Mouse (Mus musculus) C2C12 (cell line): Measurements from ENCODE around the gene Mitf. TPM values are rescaled to one million over a fixed set of nuclear protein-coding genes. Genes with fewer than 3 reads are reported as not detected.
A peak's percentile ranks its signal among the peaks of the same experiment; 100 is the strongest.

Source experiments
- H3K27me3 ChIP-seq: one replicate; pipeline ENCODE4 v1.6.1; 2011; ENCODE audit not compliant: control insufficient read depth, insufficient read depth, insufficient read length
- H3K36me3 ChIP-seq: one replicate; pipeline ENCODE4 v1.6.1; 2011; ENCODE audit not compliant: control insufficient read depth, insufficient read depth
- H3K4me3 ChIP-seq: one replicate; pipeline ENCODE4 v1.5.1; 2011; ENCODE audit warnings: mild to moderate bottlenecking, control low read depth; ENCODE audit not compliant: poor library complexity, insufficient read depth, severe bottlenecking
- H3K79me2 ChIP-seq: one replicate; pipeline ENCODE4 v1.6.1; 2011; ENCODE audit not compliant: control insufficient read depth, insufficient read depth
- H3K79me3 ChIP-seq: one replicate; pipeline ENCODE4 v1.6.1; 2011; ENCODE audit warnings: low read depth, control low read depth
- H3ac ChIP-seq: one replicate; pipeline ENCODE3; 2011; ENCODE audit warnings: low read depth; ENCODE audit not compliant: control insufficient read depth, insufficient read length
- CEBPB ChIP-seq: IDR thresholded peaks from one replicate; pipeline ENCODE4 v1.6.1; 2011; ENCODE audit warnings: low read depth, mild to moderate bottlenecking, control low read depth, moderate library complexity
- CTCF ChIP-seq: IDR thresholded peaks from one replicate; pipeline ENCODE4 v1.5.1; 2011; ENCODE audit not compliant: control insufficient read depth, insufficient read depth, insufficient read length
- FOSL1 ChIP-seq: IDR thresholded peaks from one replicate; pipeline ENCODE4 v1.8.0; 2011; ENCODE audit warnings: mild to moderate bottlenecking, low read length; ENCODE audit not compliant: poor library complexity, insufficient read depth, severe bottlenecking
- MAX ChIP-seq: IDR thresholded peaks from one replicate; pipeline ENCODE4 v1.6.1; 2011; ENCODE audit warnings: mild to moderate bottlenecking, control low read depth
- MYOD1 ChIP-seq: IDR thresholded peaks from one replicate; pipeline ENCODE4 v1.6.1; 2011; ENCODE audit warnings: low read depth; ENCODE audit not compliant: control insufficient read depth, insufficient read length
- MYOG ChIP-seq: IDR thresholded peaks from one replicate; pipeline ENCODE4 v1.6.1; 2011; ENCODE audit not compliant: control insufficient read depth, insufficient read length; ENCODE audit errors: extremely low read depth
- USF1 ChIP-seq: IDR thresholded peaks from one replicate; pipeline ENCODE4 v1.6.1; 2011; ENCODE audit warnings: low read depth, mild to moderate bottlenecking, control low read depth, moderate library complexity
- long read RNA-seq, 2 experiments: library from polyadenylated mRNA; unstranded; transcript quantifications; one replicate each; pipeline ENCODE4 v2.0.0; 2019 to 2020
- polyA plus RNA-seq: library from polyadenylated mRNA; unstranded; fragments of >200 nt; fragmentation: generic; extraction: Trizol; gene quantifications from one replicate; pipeline ENCODE4 v1.2.1, GENCODE M21; 2012; ENCODE audit warnings: missing spikeins

Mitf gene
- 0.70 TPM for polyA plus RNA-seq
- long read RNA-seq, experiment 1, result 0 reads
- long read RNA-seq, experiment 2, full-length matches to known transcripts, result 1 of 1 reads
- long read RNA-seq, experiment 2, partial matches to known transcripts, result 0 of 1 reads
- long read RNA-seq, experiment 2, other reads (novel, unspliced or antisense), result 0 of 1 reads

GRCm38 (mm10) chr6:97806781-97807743 is at the start of gene Mitf:
Mitf (plus strand) TSS chr6:97807052.
- H3K36me3 ChIP-seq, result no peaks in the 10 kb centered on the region
- H3K27me3 ChIP-seq, result no peaks in the 10 kb centered on the region
- H3K79me2 ChIP-seq, result no peaks in the 10 kb centered on the region
- no peak for TF ChIP-seq MYOG
- peak; percentile 62 for TF ChIP-seq USF1
- peak; percentile 58 for TF ChIP-seq MAX
- TF ChIP-seq CEBPB, result no peak
- TF ChIP-seq FOSL1, result no peak
- TF ChIP-seq CTCF, result no peak
- H3K79me3 ChIP-seq, result no peaks in the 10 kb centered on the region
- peak within 1 kb of the TSS; percentile 42 for H3ac ChIP-seq
- H3K4me3 ChIP-seq, result peak within 1 kb of the TSS; percentile 63

GRCm38 (mm10) chr6:97757361-97757760 is 49.5 kb upstream of the Mitf start:
- Histone ChIP-seq H3K79me3 (no peaks in the 10 kb centered on the region), H3K79me2 (no peaks in the 10 kb centered on the region), H3K27me3 (peaks cover 18% of the 10 kb centered on the region), H3ac (no peak overlapping the region), H3K4me3 (no peak overlapping the region), H3K36me3 (no peaks in the 10 kb centered on the region)
- TF ChIP-seq MAX (no peak), MYOG (no peak), MYOD1 (no peak), FOSL1 (no peak), CEBPB (no peak), CTCF (no peak), USF1 (no peak)

GRCm38 (mm10) chr6:97758884-97759283 is 48.0 kb upstream of the Mitf start:
- no peak for TF ChIP-seq MAX
- TF ChIP-seq MYOD1, result no peak
- no peak for TF ChIP-seq CTCF
- TF ChIP-seq USF1, result no peak
- no peak for TF ChIP-seq CEBPB
- no peak for TF ChIP-seq FOSL1
- TF ChIP-seq MYOG, result no peak
- no peak overlapping the region for H3K4me3 ChIP-seq
- peaks cover 25% of the 10 kb centered on the region for H3K27me3 ChIP-seq
- H3K79me2 ChIP-seq, result no peaks in the 10 kb centered on the region
- no peaks in the 10 kb centered on the region for H3K79me3 ChIP-seq
- no peak overlapping the region for H3ac ChIP-seq
- no peaks in the 10 kb centered on the region for H3K36me3 ChIP-seq

- H3K79me3 ChIP-seq, result no peaks in the 10 kb centered on the region
- H3K27me3 ChIP-seq, result peaks cover 21% of the 10 kb centered on the region
- H3ac ChIP-seq, result no peak overlapping the region
- no peaks in the 10 kb centered on the region for H3K36me3 ChIP-seq
- no peaks in the 10 kb centered on the region for H3K79me2 ChIP-seq
- H3K4me3 ChIP-seq, result no peak overlapping the region
- no peak for TF ChIP-seq CEBPB
- peak; percentile 59 for TF ChIP-seq CTCF
- TF ChIP-seq MAX, result no peak
These were observed 47.6 kb upstream of the Mitf start for GRCm38 (mm10) chr6:97759301-97759700.

GRCm38 (mm10) chr6:97761326-97761725 is 45.5 kb upstream of the Mitf start:
- Histone ChIP-seq H3ac (no peak overlapping the region), H3K27me3 (peaks cover 20% of the 10 kb centered on the region), H3K4me3 (no peak overlapping the region), H3K79me3 (no peaks in the 10 kb centered on the region), H3K36me3 (no peaks in the 10 kb centered on the region), H3K79me2 (no peaks in the 10 kb centered on the region)
- TF ChIP-seq CTCF, result no peak
- TF ChIP-seq MYOD1, result no peak
- TF ChIP-seq USF1, result no peak
- no peak for TF ChIP-seq FOSL1
- no peak for TF ChIP-seq MYOG
- TF ChIP-seq MAX, result no peak
- TF ChIP-seq CEBPB, result no peak

- Histone ChIP-seq H3K27me3 (peaks cover 11% of the 10 kb centered on the region), H3K79me2 (no peaks in the 10 kb centered on the region), H3K79me3 (no peaks in the 10 kb centered on the region), H3ac (no peak overlapping the region), H3K4me3 (no peak overlapping the region), H3K36me3 (no peaks in the 10 kb centered on the region)
- TF ChIP-seq CEBPB (no peak), MAX (no peak), MYOD1 (no peak), CTCF (no peak), FOSL1 (no peak)
These were observed 42.9 kb upstream of the Mitf start for GRCm38 (mm10) chr6:97763970-97764369.
